Mouse (Mus musculus) brown adipose tissue, adult 24 weeks (tissue): ENCODE data around the gene Igfbp4. TPM values are rescaled to one million over a fixed set of nuclear protein-coding genes. Genes with fewer than 3 reads are reported as not detected.

ENCODE experiments used
- H3K27ac ChIP-seq: fragments of 200-500 bp; replicated peaks from 2 replicates; pipeline ENCODE4 v1.5.1; 2012; ENCODE audit warnings: low read depth, mild to moderate bottlenecking, low read length
- H3K4me1 ChIP-seq: fragments of 200-500 bp; 2 replicates; pipeline ENCODE4 v1.6.1; 2012; ENCODE audit warnings: low read length, mixed read lengths; ENCODE audit not compliant: control insufficient read depth, insufficient read depth, insufficient read length
- H3K4me3 ChIP-seq: fragments of 200-500 bp; 2 replicates; pipeline ENCODE4 v1.5.1; 2012; ENCODE audit warnings: low read depth, mild to moderate bottlenecking, low read length, moderate library complexity; ENCODE audit not compliant: insufficient read depth
- polyA plus RNA-seq: library from polyadenylated mRNA; stranded (reverse); fragments of >200 nt; gene quantifications from 2 replicates; pipeline ENCODE4 v1.2.4, GENCODE M21; 2012; ENCODE audit not compliant: missing spikeins, insufficient read depth, insufficient read length

Gene Igfbp4
- polyA plus RNA-seq, 1 experiment: 63.5 TPM

DNA sequence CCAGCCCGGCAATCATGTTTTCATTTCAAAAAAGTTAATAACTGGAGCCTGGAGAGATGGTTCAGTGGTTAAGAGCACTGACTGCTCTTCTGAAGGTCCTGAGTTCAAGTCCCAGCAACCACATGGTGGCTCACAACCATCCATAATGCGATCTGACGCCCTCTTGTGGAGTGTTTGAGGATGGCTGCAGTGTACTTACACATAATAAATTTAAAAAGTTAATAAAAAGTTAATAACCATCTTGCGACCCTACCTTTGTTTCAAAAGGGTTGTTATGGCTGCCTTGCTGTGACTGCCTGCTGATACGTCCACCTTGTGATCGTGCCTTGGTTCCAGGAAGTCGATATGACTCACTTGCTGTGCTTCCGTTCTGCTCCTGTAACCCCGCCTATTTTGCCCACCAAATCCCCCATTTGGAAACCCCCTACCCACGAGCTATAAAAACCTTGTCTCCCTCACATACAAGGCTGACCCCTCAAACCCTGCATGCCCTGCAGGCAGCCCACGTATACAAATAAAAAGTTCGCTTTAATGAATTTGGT, 14.1 kb upstream of the Igfbp4 start:
- Histone ChIP-seq H3K4me1 (no peaks in the 10 kb centered on the region), H3K4me3 (no peak overlapping the region), H3K27ac (no peak overlapping the region)

DNA sequence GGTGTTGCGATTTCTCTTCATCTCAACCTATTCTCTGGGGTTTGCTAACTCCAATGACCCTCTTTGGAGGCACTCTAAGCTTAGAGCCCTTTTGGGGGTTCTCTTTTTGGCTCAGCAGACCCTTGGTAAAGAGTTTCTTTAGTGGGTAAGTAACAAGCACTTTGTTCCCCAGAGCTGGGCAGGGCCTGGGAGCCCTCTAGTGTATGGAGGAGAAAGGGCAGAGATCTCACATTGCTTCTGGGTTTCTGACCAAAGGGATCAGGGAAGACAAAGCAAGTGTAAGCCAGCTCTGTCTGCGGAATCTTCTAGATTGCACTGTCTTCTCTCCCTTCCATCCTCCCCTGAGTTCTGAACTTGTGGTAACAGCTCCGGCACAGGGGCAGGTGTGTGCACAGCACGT, 5.7 kb upstream of the Igfbp4 start:
- Histone ChIP-seq H3K4me1 (no peaks in the 10 kb centered on the region), H3K4me3 (no peak overlapping the region), H3K27ac (no peak overlapping the region)

DNA sequence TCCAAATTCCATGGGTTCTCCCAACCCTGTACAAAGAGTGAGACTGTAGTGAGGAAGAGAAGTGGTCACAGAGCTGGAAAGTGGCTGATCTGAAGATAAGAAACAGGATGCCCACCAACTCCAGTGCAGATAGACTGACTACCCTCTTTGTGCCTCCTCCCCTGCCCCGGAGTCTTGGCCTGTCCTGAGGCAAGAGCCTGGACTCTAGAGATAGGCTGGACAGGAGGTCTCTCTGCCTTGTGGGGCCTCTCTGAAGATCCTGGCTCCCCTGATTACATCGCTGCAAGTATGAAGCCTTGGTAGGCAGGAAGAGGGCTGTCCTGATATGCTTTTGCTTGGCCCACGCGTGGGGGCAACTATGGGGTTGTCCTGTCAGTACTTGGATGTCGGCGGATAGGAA, 4.8 kb upstream of the Igfbp4 start:
- Histone ChIP-seq H3K27ac (no peak overlapping the region), H3K4me1 (no peaks in the 10 kb centered on the region), H3K4me3 (no peak overlapping the region)

DNA sequence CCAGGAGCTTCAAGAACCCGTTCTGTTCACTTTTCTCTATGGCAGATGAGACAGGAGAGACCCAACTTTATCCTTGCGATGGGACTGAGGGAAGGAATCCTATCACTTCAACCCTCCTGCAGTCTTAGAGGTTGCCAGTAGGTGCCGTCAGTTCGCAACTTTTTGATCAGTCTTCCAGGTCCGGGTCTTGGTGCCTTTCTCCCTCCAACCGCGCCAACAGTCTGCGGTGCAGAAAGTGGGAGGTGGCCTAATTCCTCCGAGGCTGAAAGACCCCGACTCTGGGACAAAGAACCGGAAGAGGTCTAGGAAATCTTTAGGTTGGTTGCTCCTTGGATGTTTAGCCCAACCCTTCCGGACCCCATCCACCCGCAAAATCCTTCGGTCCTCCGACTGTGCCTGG, 1.3 kb upstream of the Igfbp4 start:
- peak overlapping the region; percentile 65 for H3K4me3 ChIP-seq
- peaks cover 11% of the 10 kb centered on the region for H3K4me1 ChIP-seq
- H3K27ac ChIP-seq: no peak overlapping the region

DNA sequence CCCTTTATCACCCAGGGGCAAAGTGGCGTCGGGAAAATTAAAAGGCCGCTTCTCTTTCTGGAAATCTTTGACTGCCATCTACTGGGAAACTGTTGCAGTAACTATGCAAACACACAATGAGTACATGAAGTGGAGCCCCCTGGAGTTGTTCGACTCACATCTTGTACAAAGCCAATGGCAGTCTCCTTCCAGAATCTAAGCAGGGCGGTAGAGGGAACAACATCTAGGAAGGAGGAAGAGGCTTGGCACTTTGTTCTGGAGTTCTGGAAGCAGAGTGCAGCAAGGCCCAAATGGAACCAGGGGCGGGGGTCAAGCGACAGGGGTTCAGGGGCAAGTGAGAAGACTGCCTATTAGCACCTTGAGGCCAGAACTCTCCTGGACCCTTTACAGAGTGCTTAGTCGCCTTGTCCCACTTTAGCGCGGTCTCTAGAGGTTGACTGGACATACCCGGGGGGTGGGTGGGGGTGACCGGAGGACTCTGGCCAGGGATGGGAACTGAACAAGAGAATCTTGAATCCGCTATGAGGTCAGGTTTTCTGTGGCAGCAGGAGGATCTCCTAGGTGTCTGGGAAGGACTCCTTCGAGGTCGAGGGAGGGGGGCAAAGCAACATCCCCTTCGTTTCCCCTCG, 584 bp upstream of the Igfbp4 start:
- H3K4me3 ChIP-seq: peak overlapping the region; percentile 65

DNA sequence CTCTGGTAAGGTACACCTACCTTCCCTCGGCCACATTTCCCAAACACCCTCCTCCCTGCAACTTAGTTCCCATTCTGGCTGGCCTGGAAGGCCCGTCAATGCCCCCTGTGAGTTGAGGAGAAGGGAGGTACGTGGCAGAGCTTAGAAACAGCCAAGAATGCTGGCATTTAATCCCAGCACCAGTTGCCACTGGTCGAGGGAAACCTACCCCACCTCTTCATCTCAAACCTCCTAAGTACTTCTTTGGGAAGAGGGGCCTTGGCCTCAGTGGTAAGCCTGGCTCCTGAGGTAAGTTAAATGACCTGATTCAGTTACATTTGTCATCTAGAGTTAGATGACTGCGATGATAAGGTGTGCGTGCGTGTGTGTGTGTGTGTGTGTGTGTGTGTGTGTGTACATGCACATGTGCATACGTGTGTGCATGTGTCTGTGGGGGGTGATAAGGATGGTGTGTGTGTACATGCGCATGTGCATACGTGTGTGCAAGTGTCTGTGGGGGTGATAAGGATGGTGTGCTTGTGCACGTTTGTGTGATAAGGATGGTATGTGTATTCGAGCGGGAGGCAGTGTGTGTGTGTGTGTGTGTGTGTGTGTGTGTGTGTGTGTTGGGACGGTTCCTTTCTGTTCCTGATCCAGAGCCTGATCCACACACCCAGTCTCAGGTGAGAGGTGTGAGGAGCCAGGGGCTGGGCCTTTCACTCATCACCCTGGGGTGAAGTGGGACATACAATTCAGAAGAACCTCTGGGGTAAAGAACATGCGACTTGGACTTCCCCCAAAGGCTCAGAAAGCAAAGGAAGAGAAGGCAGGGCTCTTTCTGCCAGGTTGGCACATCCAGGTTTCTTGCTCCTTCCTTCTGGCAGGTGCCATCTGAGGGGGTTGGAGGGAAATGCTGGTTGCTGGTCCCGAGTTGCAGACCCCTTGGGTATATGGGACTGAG, 1.1 kb downstream of the Igfbp4 start:
- H3K4me3 ChIP-seq: peak overlapping the region; percentile 65
- peaks cover 29% of the 10 kb centered on the region for H3K4me1 ChIP-seq

More for the DNA sequence above, 584 bp upstream of the Igfbp4 start:
- Histone ChIP-seq H3K4me1 (peaks cover 14% of the 10 kb centered on the region), H3K27ac (peak overlapping the region; percentile 1; the same call in 1 of the 2 replicates)

GRCm38 (mm10) chr11:99042834-99043431, 1.9 kb downstream of the Igfbp4 start:
- H3K4me3 ChIP-seq: peak overlapping the region; percentile 65
- H3K4me1 ChIP-seq: peaks cover 33% of the 10 kb centered on the region
- H3K27ac ChIP-seq: peak overlapping the region; percentile 94

More for the DNA sequence above, 1.1 kb downstream of the Igfbp4 start:
- H3K27ac ChIP-seq: peak overlapping the region; percentile 94

GRCm38 (mm10) chr11:99043632-99044031, 2.6 kb downstream of the Igfbp4 start:
- Histone ChIP-seq H3K4me3 (no peak overlapping the region), H3K4me1 (peaks cover 35% of the 10 kb centered on the region), H3K27ac (peak overlapping the region; percentile 45)

DNA sequence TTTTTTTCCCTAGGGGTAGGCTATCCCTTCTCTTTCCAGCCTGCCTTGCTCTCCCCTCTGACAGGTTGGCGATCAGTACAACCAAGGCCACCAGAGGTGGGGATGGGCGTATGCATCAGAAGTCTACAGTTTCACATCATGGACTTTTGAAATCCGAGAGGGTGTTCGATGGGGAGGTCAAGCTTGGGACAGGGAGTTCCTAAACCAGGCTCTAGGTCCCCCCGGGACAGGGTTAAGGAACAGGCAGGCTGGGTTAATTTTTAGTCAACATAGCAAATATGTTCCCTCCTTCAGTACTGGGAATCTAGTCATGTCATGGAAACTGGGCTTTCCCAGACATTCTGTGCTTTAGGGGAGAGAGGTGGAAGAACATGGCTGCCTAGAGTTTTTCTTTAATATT, 3.3 kb downstream of the Igfbp4 start:
- no peak overlapping the region for H3K4me3 ChIP-seq
- H3K27ac ChIP-seq: peak overlapping the region; percentile 81
- H3K4me1 ChIP-seq: peaks cover 35% of the 10 kb centered on the region

GRCm38 (mm10) chr11:99045159-99045889, 4.3 kb downstream of the Igfbp4 start:
- H3K27ac ChIP-seq: peak overlapping the region; percentile 96
- H3K4me1 ChIP-seq: peaks cover 35% of the 10 kb centered on the region
- no peak overlapping the region for H3K4me3 ChIP-seq

- H3K4me3 ChIP-seq: no peak overlapping the region
- H3K4me1 ChIP-seq: peaks cover 35% of the 10 kb centered on the region
These were observed 6.1 kb downstream of the Igfbp4 start for GRCm38 (mm10) chr11:99047120-99047519.

DNA sequence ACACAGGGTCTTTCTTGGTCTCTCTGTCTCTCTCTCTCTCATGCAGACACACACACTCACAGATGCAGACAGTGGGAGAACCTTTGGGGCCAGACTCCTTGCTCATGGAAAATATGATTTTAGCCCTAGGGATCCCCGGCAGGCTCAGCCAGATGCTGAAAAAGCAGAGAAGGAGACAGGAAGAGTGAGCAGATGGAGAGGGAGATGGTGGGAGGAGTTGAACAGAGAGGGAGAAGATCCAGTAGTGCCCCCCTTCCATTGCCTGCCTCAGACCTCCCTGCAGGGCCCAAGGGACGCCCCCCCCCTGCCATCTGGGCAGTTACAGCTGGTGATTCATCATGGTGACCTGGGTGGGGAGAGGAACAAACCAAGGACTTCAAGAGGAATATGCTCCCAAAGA, 6.6 kb downstream of the Igfbp4 start:
- no peak overlapping the region for H3K4me3 ChIP-seq
- H3K27ac ChIP-seq: peak overlapping the region; percentile 19
- H3K4me1 ChIP-seq: peaks cover 31% of the 10 kb centered on the region

More at GRCm38 (mm10) chr11:99047120-99047519, 6.1 kb downstream of the Igfbp4 start:
- peak overlapping the region; percentile 96 for H3K27ac ChIP-seq

DNA sequence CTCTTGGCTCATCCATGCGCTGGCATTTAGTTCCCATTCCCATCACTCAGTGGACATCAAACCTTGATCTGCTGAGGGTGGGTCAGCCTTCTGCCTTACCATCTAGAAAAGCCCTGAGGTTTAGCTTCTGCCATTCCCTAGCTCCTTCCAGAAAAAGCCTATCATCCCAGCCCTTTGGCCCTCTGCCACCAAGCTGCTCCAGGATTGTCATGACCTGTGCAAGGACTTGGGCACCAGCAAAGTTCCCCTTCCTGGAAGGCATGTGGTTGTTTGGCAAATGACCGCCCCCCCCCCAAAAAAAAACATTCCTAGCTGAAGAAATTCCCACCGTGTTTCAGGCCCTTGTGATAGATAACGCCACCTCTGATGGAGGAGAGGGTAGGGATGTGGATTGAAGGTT, 14.1 kb downstream of the Igfbp4 start:
- H3K4me3 ChIP-seq: no peak overlapping the region
- H3K4me1 ChIP-seq: no peaks in the 10 kb centered on the region
- H3K27ac ChIP-seq: no peak overlapping the region

GRCm38 (mm10) chr11:99055571-99056452, 14.8 kb downstream of the Igfbp4 start:
- Histone ChIP-seq H3K27ac (no peak overlapping the region), H3K4me3 (no peak overlapping the region), H3K4me1 (peaks cover 4% of the 10 kb centered on the region; the same call in 1 of the 2 replicates)
